Mouse (Mus musculus): ENCODE measurements around the gene Cdk2ap2. TPM values are rescaled to one million over a fixed set of nuclear protein-coding genes. Genes with fewer than 3 reads are reported as not detected.
"Not testable (repeated sequence)": the region's sequence is repeated elsewhere in the genome, so short reads cannot be mapped to it uniquely, and the experiment has no call there.

Cdk2ap2 gene
- polyA plus RNA-seq, 2 experiments, result 52.5 to 101 TPM

GRCm38 (mm10) chr19:4135963-4136345, 39.0 kb downstream of the Cdk2ap2 start:
- H3K27me3 ChIP-seq (ENCODE audit: control insufficient read depth, insufficient read depth, low read length); H3K9me3 ChIP-seq (ENCODE audit: control insufficient read depth, low read length); H3K9ac ChIP-seq (replicated peaks); DNase-seq (ENCODE audit: low read depth in 3 of 3, low spot score in 3 of 3); H3K27ac ChIP-seq: not testable (repeated sequence)
- peak; percentile 84 for TF ChIP-seq CTCF (IDR thresholded peaks at IDR 0.05; ENCODE audit: low read depth)
- H3K4me2 ChIP-seq (ENCODE audit: low read depth), result peak overlapping the region; percentile 43
- peaks cover 15% of the 10 kb centered on the region for H3K36me3 ChIP-seq (replicated peaks; ENCODE audit: control insufficient read depth, insufficient read depth, low read depth)
- WGBS (ENCODE audit: insufficient replicate concordance), result 8% methylated on average over 8 of the region's 8 CpGs
- peak; percentile 54; the same call in 1 of the 2 replicates for ATAC-seq (ENCODE audit: insufficient read depth)
- peaks cover 9 to 12% of the 10 kb centered on the region in 2 experiments for H3K4me1 ChIP-seq (replicated peaks; ENCODE audit: control insufficient read depth in 2 of 2, insufficient read depth in 2 of 2, low read length in 1 of 2)
- peak overlapping the region in 1 of 2 experiments; percentile 26; a peak in 1 of 4 replicates for H3K4me3 ChIP-seq (ENCODE audit: insufficient read depth in 1 of 2, low read depth in 2 of 2, low read length in 2 of 2)

DNA sequence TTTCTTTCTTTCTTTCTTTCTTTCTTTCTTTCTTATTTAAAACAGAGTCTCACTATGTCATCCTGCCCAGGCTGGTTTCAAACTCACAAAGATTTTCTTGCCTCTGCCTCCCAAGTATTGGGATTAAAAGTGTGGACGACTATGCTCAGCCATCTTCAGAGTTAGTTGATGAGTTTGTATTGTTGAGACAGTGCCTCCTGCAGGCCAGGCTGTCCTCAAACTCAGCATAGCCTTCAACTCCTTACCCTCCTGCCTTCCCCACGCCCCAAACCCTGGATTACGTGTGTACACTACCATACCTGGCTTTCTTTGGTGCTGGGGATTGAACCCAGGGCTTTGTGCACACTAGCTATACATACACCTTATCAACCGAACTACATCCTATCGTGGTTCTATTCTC, 39.5 kb downstream of the Cdk2ap2 start:
- DNase-seq (ENCODE audit: low read depth in 3 of 3, low spot score in 3 of 3) (no peak), ATAC-seq (ENCODE audit: insufficient read depth) (peak; percentile 54; the same call in 1 of the 2 replicates)
- Histone ChIP-seq H3K4me2 (ENCODE audit: low read depth) (peak overlapping the region; percentile 43), H3K36me3 (replicated peaks; ENCODE audit: control insufficient read depth, insufficient read depth, low read depth) (peaks cover 14% of the 10 kb centered on the region), H3K4me1 (replicated peaks; ENCODE audit: control insufficient read depth in 2 of 2, insufficient read depth in 2 of 2, low read length in 1 of 2) (peaks cover 7 to 9% of the 10 kb centered on the region in 2 experiments), H3K27me3 (ENCODE audit: control insufficient read depth, insufficient read depth, low read length) (no peaks in the 10 kb centered on the region; the same call in 1 of the 2 replicates), H3K9me3 (ENCODE audit: control insufficient read depth, low read length) (no peaks in the 10 kb centered on the region), H3K4me3 (ENCODE audit: insufficient read depth in 1 of 2, low read depth in 2 of 2, low read length in 2 of 2) (no peak overlapping the region), H3K9ac (replicated peaks) (no peak overlapping the region), H3K27ac (no peak overlapping the region)
- peak; percentile 61 for TF ChIP-seq CTCF (IDR thresholded peaks at IDR 0.05; ENCODE audit: low read depth)
- TF ChIP-seq EP300 (IDR thresholded peaks at IDR 0.05; ENCODE audit: low read depth), result no peak
- 61% methylated on average over 5 of the region's 5 CpGs for WGBS (ENCODE audit: insufficient replicate concordance)

- TF ChIP-seq EP300 (IDR thresholded peaks at IDR 0.05; ENCODE audit: low read depth) (no peak), CTCF (IDR thresholded peaks at IDR 0.05; ENCODE audit: low read depth) (no peak)
- Histone ChIP-seq H3K4me1 (replicated peaks; ENCODE audit: control insufficient read depth in 2 of 2, insufficient read depth in 2 of 2, low read length in 1 of 2) (peaks cover 2 to 3% of the 10 kb centered on the region in 2 experiments; a peak in 3 of 4 replicates), H3K27ac (no peak overlapping the region), H3K9me3 (ENCODE audit: control insufficient read depth, low read length) (no peaks in the 10 kb centered on the region), H3K27me3 (ENCODE audit: control insufficient read depth, insufficient read depth, low read length) (no peaks in the 10 kb centered on the region; the same call in 1 of the 2 replicates), H3K4me2 (ENCODE audit: low read depth) (no peak overlapping the region), H3K9ac (replicated peaks) (no peak overlapping the region), H3K36me3 (replicated peaks; ENCODE audit: control insufficient read depth, insufficient read depth, low read depth) (peaks cover under 1% of the 10 kb centered on the region; the same call in 1 of the 2 replicates), H3K4me3 (ENCODE audit: insufficient read depth in 1 of 2, low read depth in 2 of 2, low read length in 2 of 2) (no peak overlapping the region)
- 69% methylated on average over 5 of the region's 5 CpGs for WGBS (ENCODE audit: insufficient replicate concordance)
- ATAC-seq (ENCODE audit: insufficient read depth), result no peak
- no peak for DNase-seq (ENCODE audit: low read depth in 3 of 3, low spot score in 3 of 3)
Observed at GRCm38 (mm10) chr19:4137913-4138312, 40.9 kb downstream of the Cdk2ap2 start.

DNA sequence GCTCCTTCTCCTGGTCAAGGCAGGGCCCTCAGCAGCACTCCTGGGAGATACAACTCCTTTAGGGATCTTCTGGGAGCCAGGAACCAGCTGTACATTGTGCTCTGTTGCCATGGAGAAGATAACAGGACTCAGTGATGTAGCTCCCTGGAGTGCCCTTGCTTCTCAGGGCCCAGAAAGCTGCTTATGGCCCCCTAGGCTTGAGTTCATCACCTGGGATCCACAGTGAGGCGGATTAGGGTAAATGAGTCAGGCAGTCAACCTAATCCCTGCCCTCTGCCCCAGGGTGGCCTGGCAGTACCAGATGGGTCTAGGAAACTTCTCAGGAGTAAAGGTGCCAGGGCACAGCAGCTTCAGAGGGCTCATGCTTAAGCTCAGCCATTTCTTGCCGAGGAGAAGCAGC, 42.5 kb downstream of the Cdk2ap2 start, which contains the start of gene Gpr152:
Gpr152 (plus strand) TSS at position 342 of the 400 bp plus-strand sequence.
- Histone ChIP-seq H3K27ac (no peak within 1 kb of the TSS), H3K9me3 (ENCODE audit: control insufficient read depth, low read length) (no peaks in the 10 kb centered on the region), H3K27me3 (ENCODE audit: control insufficient read depth, insufficient read depth, low read length) (no peaks in the 10 kb centered on the region; the same call in 1 of the 2 replicates), H3K36me3 (replicated peaks; ENCODE audit: control insufficient read depth, insufficient read depth, low read depth) (no peaks in the 10 kb centered on the region), H3K4me1 (replicated peaks; ENCODE audit: control insufficient read depth in 2 of 2, insufficient read depth in 2 of 2, low read length in 1 of 2) (peaks cover 2 to 3% of the 10 kb centered on the region in 2 experiments; a peak in 3 of 4 replicates), H3K9ac (replicated peaks) (no peak within 1 kb of the TSS), H3K4me3 (ENCODE audit: insufficient read depth in 1 of 2, low read depth in 2 of 2, low read length in 2 of 2) (no peak within 1 kb of the TSS), H3K4me2 (ENCODE audit: low read depth) (no peak within 1 kb of the TSS)
- ATAC-seq (ENCODE audit: insufficient read depth) (no peak), DNase-seq (ENCODE audit: low read depth in 3 of 3, low spot score in 3 of 3) (no peak)
- WGBS (ENCODE audit: insufficient replicate concordance), result 62% methylated on average over 2 of the region's 2 CpGs
- TF ChIP-seq EP300 (IDR thresholded peaks at IDR 0.05; ENCODE audit: low read depth) (no peak), CTCF (IDR thresholded peaks at IDR 0.05; ENCODE audit: low read depth) (no peak)

- no peaks in the 10 kb centered on the region for H3K36me3 ChIP-seq (replicated peaks; ENCODE audit: control insufficient read depth, insufficient read depth, low read depth)
- H3K27me3 ChIP-seq (ENCODE audit: control insufficient read depth, insufficient read depth, low read length), result no peaks in the 10 kb centered on the region; the same call in 1 of the 2 replicates
- no peak overlapping the region for H3K4me3 ChIP-seq (ENCODE audit: insufficient read depth in 1 of 2, low read depth in 2 of 2, low read length in 2 of 2)
- TF ChIP-seq CTCF (IDR thresholded peaks at IDR 0.05; ENCODE audit: low read depth) (no peak), EP300 (IDR thresholded peaks at IDR 0.05; ENCODE audit: low read depth) (no peak)
- 70% methylated on average over 6 of the region's 6 CpGs for WGBS (ENCODE audit: insufficient replicate concordance)
- H3K4me2 ChIP-seq (ENCODE audit: low read depth), result no peak overlapping the region
- ATAC-seq (ENCODE audit: insufficient read depth) (no peak), DNase-seq (ENCODE audit: low read depth in 3 of 3, low spot score in 3 of 3) (no peak)
- peaks cover 2 to 3% of the 10 kb centered on the region in 2 experiments; a peak in 3 of 4 replicates for H3K4me1 ChIP-seq (replicated peaks; ENCODE audit: control insufficient read depth in 2 of 2, insufficient read depth in 2 of 2, low read length in 1 of 2)
- H3K27ac ChIP-seq, result no peak overlapping the region
- no peaks in the 10 kb centered on the region for H3K9me3 ChIP-seq (ENCODE audit: control insufficient read depth, low read length)
- H3K9ac ChIP-seq (replicated peaks), result no peak overlapping the region
Observed at GRCm38 (mm10) chr19:4140147-4140546, 43.2 kb downstream of the Cdk2ap2 start.

All from liver, embryonic 14.5 days (tissue).